Mouse (Mus musculus): Measurements from ENCODE around the gene Cnksr3. TPM values are rescaled to one million over a fixed set of nuclear protein-coding genes. Genes with fewer than 3 reads are reported as not detected.

The Cnksr3 gene
- polyA plus RNA-seq, 1 experiment: not detected

DNA sequence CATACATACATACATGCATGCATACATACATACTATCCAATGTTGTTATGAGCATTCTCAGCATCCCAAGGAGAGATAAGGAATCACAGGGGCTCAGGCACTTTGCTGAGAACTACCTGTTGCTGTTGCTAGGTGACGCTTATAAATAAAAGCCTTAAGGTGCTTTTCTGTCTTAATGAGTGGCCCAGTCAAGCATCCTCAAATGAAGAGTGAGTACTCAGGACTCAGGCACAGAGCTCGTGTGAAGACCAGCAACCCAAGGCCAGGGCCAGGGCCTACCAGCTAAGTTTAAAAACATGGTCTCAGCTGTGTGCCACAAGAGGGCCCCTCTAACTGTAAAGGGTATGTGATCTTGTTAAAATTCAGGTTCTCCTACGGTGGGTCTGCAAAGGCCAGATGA, 6.5 kb downstream of the Cnksr3 start:
- TF ChIP-seq GATA1 (IDR thresholded peaks at IDR 0.05; ENCODE audit: low read length): no peak

DNA sequence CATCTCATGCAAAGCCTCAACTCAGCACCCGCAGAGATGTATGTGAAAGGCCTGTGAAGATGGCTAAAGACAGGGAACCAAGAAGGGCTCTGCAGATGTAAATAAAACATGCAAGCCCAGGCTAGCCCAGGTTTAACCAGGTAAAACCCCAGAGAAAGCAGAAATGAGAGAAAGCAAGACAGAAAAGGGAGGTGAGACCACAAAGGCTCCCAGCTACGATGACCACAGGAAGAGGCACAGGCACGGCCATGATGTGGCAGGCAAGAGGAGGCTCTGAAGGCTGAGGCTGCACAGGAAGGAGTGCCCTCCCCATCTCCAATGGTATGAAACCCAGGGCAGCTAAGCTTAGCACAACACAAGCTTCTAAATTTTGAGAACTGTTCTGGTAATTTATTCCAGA, 7.1 kb downstream of the Cnksr3 start:
- no peak for TF ChIP-seq GATA1 (IDR thresholded peaks at IDR 0.05; ENCODE audit: low read length)

DNA sequence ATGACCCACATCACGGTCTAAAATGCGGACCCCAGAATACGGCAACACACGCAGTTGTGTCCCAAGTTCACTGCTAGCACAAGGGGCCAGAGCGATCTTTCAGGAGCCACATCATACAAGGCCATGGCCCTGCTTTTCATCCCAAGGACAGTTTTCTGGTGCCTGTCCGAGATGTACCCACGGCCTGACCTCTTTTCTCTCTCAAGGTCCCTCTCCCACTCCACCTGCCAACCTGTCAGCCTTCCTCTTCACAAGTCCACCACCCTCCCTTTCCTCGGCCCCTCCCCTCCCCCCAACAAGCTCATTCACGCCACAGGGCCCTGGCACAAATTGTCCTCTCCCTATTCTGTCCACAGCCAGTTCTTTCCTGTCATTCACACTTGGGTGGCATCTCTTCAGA, 9.5 kb downstream of the Cnksr3 start:
- TF ChIP-seq GATA1 (IDR thresholded peaks at IDR 0.05; ENCODE audit: low read length): no peak

DNA sequence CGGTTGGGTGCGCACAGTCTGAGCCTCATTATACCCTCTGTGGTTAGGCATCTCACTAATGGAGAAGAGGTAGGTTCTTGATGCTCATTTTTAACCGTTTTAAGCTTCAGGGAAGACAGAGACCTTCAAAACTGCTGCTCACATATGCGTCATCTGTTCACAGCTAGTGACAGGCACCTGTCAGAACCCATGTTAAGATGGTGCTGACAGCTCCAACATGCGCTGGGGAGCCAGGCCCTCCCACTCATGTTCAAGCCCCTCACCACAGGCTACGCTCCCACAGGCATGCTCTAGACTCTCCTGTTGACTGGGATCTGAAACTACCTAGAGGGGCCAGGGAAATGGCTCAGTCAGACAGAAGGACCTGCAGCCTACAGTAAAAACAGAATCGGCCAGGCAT, 11.4 kb downstream of the Cnksr3 start:
- no peak for TF ChIP-seq GATA1 (IDR thresholded peaks at IDR 0.05; ENCODE audit: low read length)

DNA sequence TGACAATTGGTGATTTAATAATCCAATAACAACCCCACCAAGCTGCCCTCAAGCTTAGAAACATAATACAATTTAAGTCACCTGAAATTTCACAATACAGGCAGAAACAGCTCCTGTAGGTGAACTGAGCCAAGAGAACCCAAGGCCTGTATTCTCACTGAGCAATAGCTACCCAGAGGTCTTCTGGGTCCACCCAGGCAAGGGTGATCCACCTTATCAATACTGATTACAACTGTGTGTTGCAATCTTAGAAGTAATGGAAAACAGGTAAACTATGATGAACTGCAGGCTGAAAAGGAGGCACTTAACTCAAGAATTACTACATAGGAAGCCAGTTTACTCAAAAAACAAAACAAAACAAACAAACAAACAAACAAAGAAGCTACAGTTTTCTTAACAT, 13.8 kb downstream of the Cnksr3 start:
- no peak for TF ChIP-seq GATA1 (IDR thresholded peaks at IDR 0.05; ENCODE audit: low read length)

DNA sequence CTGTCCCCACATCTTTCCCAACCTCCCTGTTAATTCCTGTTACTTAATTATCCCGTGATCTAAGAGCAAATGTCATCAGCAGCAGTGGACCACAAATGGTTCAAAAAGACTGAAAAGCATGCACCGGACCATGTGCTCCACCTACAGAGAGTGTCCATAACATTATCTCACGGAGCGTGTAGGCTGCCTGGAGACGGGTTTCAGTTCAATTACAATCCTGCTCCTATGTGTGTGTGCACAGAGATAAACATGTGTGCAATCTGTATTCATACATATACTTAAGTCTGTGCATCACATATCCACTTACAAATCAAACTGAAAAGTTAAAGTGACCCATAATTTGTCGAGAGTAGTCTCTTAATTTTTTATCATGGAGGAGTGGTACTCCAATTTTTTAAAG, 14.3 kb downstream of the Cnksr3 start:
- no peak for TF ChIP-seq GATA1 (IDR thresholded peaks at IDR 0.05; ENCODE audit: low read length)

DNA sequence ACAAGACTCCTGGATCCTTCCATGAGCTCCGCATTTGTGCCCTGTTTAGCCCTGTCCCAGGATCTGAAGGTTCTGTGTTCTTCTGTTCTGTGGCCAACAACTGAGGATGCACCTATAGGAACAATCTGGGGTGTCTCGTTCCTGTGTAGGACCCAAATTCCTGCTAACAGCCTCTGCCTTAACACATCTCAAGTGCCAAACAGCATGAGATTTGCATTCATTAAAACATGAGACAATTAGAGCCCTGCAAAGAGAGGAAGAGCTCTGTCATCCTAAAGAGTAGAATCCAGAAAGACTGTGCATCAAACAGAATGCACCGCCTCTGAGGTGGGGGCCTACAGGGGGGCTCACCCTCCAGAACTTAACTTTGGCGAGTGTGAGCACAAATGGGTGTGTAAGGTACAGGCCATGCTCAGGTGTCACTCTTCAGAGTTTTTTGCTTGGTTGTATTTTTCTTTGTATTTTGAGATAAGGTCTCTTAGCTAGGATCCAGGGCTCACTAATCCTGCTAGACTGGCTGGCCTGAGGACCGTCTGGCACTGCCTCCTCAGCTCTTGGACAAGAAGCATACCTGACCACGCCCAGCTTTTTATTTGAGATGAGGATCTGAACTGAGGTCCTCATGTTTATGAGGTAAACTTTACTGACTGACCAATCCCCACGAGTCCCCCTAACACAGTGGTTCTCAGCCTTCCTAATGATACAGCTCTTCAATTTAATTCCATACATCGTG, 15.2 kb downstream of the Cnksr3 start:
- no peak for TF ChIP-seq GATA1 (IDR thresholded peaks at IDR 0.05; ENCODE audit: low read length)

DNA sequence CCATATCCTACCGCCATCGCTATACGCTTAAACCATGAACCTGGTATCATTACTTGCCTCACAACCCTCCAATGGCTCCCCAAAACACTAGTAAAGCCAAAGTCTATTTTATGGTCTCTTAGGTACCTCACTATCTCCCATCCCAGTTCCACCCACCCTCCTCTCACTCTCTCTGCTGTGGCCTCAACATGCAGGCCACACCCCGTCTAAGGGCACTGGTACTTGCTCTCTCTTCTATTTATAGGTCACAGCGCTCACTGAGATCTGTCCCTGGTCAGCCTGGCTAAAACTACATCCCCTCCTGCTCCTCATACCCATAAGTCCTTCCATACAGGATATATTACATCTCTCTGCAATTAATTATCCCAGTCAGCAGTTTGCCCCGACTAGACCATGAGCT, 16.1 kb downstream of the Cnksr3 start:
- TF ChIP-seq GATA1 (IDR thresholded peaks at IDR 0.05; ENCODE audit: low read length): no peak

DNA sequence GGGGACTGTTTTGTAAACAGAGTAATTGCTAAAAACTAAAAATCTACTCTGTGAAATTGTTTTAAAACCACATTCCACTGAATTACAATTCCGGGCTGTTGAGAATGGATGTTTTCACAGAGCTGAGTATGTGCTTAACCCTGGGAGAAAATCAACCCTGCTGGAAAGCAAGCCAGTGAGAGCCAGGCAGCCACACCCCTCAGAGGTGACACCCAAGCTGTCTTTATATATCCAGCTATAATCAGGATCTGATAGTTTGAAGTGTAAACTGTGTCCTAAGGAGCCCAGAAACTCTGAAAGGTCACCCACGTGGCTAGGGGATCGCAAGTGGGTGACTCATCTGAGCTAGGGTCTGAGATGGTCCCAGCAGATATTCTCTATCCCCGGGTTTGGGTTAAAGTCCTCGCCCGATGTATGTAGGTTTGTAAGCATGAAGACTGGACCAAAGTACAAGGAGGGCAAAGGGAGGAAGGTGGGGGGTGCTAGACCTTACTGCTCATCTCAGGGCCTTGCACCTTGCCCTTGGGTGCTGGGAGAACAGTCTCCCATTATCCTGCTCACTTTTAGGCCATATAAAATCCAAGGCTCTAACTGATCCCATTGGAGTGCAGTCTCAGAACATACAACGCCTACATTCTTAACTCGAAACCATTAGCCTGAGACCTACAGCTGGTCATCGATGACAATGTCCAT, 20.2 kb downstream of the Cnksr3 start:
- no peak for TF ChIP-seq GATA1 (IDR thresholded peaks at IDR 0.05; ENCODE audit: low read length)

DNA sequence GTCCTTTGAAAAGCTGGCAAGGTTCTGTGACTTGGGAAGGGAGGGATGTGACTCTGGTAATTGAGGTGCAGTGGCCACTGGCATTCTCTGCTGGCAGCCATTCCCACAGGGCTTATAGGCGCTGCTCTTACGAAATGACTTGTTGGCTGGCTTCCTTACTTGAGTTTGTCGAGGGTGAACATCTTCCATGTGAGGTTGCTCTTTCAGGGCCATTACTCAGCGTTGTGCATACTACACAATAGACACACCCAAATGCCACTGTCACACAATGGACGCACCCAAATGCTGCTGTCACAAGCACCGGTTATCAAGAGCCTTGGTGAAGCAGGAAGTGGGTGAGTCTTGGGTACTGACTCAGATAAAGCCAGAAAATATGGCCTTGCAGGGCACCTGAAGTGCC, 22.8 kb downstream of the Cnksr3 start:
- no peak for TF ChIP-seq GATA1 (IDR thresholded peaks at IDR 0.05; ENCODE audit: low read length)

DNA sequence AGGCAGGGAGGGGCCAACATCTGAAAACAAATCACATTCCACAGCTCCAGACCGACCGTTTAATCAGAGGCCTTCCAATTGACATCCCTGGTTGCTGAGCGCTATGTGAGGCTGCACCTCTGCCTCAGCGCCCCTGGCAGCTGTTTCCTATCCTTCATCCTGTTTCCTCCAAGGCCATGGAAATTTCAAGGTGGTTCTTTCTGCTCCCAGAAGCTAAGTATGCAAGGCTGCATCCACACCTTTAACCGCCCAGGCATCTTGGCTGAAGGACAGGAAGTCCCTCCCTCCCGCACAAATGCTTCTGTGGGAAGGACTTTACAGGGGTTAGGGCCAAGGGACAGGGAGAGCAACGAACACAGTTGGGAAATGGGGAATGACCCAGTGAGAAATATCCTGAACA, 24.2 kb downstream of the Cnksr3 start:
- TF ChIP-seq GATA1 (IDR thresholded peaks at IDR 0.05; ENCODE audit: low read length): no peak

DNA sequence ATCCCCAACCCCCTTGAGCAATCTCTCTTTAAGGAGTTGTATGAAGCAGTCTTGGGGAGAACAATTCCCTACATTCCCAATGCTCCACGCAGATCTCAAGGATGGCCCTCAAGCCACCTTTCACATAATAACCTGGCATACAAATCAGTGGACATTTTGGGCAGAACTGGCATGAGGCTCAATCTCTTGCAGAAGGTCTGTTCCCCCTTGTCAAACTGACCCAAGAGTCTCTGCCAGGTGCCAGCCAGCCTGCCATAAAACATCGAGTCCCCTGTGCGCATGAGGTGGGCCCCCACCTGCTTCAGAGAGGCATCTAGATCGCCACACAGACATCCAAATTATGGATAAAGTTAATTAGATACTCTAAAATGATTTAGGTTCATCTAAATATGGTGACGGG, 25.0 kb downstream of the Cnksr3 start:
- TF ChIP-seq GATA1 (IDR thresholded peaks at IDR 0.05; ENCODE audit: low read length): no peak

DNA sequence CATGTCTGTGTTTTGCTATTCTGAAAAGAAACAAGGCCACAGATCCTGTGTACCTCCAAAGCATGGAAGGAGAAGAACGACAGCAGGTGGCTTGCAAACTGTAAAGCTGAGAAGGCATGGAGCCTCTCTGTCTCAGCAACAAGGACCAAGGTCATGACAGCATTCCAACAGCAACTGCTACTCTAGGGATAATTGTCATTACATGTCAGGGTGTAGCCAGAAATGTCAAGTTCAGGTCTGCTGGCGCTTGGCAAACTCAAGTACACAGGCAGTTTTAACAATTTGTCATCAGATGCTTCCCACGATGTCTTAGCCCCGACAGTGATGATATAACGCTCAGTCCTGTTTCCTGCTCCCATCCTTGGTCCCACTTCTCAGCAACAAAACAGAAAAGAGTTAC, 26.0 kb downstream of the Cnksr3 start:
- TF ChIP-seq GATA1 (IDR thresholded peaks at IDR 0.05; ENCODE audit: low read length): no peak

DNA sequence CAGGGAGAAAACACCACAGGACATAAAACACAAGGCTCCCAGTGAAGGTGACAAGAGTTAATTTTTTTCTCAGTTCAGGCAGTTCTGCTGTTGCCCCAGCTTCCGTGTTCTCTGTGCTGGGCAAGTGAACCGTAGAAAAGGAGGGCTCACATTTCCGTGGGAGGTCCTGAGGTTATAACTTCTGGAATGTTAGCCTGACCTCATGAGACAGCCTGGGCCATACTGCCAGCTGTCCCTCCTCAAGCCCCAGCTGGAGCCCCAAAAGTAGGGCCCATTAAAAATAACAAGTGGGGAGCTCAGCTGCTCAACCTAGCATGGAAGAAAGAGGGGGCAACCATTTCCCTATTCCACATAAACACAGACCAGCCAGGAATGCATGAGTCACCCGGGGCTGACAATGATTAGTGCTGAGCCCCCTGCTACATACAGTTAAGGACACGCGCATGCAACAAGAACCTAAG, 28.8 kb downstream of the Cnksr3 start:
- no peak for TF ChIP-seq GATA1 (IDR thresholded peaks at IDR 0.05; ENCODE audit: low read length)

DNA sequence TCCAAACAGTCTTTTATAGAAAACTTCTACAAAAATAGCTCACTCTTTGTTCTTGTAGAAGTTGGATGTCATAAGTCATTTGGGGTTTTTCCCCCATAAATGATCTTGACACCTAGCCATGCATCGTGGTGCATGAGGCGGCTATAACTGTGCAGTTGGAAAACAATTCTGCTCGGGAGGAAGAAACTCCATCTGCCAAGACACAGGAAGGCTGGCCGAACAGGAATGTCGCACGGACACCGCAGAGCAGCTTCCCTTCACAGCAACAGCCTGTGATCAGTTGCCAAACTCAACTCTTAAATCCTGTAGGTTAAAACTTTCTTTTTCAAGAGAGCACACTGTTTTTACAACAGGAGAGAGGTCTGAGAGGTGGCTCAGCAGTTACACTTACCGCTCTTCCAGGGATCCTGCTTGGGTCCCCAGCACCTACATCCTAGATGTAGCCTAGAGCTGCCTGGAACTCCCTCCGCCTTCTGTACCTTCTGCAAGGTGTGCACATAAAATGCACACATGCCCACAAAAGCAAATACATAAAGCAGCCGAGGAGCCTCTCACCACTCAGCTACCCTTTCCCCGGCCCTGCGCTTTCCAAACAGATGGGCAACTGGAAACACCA, 29.4 kb downstream of the Cnksr3 start:
- no peak for TF ChIP-seq GATA1 (IDR thresholded peaks at IDR 0.05; ENCODE audit: low read length)

DNA sequence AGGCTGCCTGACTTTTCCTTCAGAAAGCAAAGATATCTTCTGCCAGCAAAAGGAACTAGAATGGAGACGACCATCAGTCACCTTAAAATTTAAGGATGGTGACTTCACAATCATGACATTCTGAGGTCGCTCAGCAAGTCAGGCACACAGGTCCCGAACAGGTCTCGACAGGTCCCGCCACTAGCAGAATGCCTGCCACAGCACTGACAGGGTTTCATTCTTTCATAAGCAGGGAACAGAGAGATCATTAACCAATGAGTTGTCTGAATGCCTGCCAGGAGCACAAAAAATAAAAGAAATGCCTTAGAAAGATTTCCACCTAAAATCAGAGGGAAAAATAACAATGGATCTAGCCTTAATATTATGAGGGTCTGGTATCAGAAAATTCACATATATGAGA, 31.7 kb downstream of the Cnksr3 start:
- TF ChIP-seq GATA1 (IDR thresholded peaks at IDR 0.05; ENCODE audit: low read length): no peak

DNA sequence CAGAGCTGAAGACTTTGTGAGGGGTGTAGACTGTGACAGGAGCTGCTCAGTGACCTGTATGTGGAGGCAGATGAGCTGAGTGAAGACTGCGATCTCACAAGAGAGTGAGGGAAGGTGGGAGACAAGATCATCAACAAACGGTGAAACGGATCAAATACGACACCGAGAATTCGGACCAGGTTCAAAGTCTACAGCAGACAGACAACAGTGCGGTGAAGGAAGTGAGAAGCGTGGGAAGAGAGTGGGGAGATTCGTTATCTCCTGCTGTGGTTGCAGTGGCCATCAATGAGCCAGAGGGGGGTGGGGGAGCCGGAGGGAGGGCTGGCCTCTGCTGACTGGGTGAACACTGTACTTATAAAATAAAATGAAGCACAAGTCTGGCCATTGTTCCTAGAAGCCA, 33.5 kb downstream of the Cnksr3 start:
- TF ChIP-seq GATA1 (IDR thresholded peaks at IDR 0.05; ENCODE audit: low read length): no peak
